Mouse (Mus musculus) E14TG2a.4 (cell line): ENCODE measurements around the gene Usp15.

ENCODE experiments used
- CTCF ChIP-seq: conservative IDR thresholded peaks from 2 replicates; pipeline ENCODE4 v1.5.1; 2014; ENCODE audit warnings: low read length
- POU5F1 ChIP-seq: IDR thresholded peaks from 2 replicates; pipeline ENCODE4 v1.6.1; 2014; ENCODE audit warnings: low read length, borderline replicate concordance

GRCm38 (mm10) chr10:123113466-123113865, 83.3 kb downstream of the Usp15 start:
- TF ChIP-seq CTCF = no peak
- TF ChIP-seq POU5F1 = no peak
